Mouse (Mus musculus) layer of hippocampus, adult 18-20 months (tissue): ENCODE measurements around the gene Cubn. TPM values are rescaled to one million over a fixed set of nuclear protein-coding genes. Genes with fewer than 3 reads are reported as not detected.

Source experiments
- DNase-seq, 2 experiments: peaks; one replicate each; pipeline ENCODE4 v3.0.0; 2022; ENCODE audit warnings: low spot score in 2 of 2
- long read RNA-seq: library from polyadenylated mRNA; stranded (forward); transcript quantifications from one replicate; pipeline ENCODE4 v2.0.0, GENCODE M21; 2021
- total RNA-seq, 2 experiments: library from RNA; stranded (reverse); gene quantifications; 2 replicates each; pipeline ENCODE4 v1.2.3; 2021

Gene Cubn
- under 1 TPM; 0.10 to 0.15 TPM for total RNA-seq
- long read RNA-seq, result 0 reads

DNA sequence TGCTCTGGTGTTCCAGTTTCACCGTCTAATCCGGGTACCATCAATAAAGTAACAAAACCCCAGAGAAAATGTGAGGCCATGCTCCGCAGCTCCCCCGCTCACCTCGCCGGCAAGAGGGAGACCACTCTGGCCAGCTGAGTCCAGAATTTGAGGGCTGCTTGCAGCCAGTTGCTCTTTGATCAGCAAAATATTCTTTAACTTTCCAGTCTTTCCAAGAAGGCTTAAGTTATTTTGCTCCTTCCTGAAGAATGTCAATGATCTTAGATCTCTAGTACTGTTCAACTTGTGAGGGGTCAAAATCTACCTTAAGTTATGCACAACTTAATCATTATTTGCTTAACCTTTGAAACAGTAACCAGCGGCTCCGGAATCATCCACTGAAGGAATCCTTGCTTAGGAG, at the start of gene Cubn:
Cubn (minus strand) TSS at position 80 of the 400 bp plus-strand sequence.
- DNase-seq, result no peak

DNA sequence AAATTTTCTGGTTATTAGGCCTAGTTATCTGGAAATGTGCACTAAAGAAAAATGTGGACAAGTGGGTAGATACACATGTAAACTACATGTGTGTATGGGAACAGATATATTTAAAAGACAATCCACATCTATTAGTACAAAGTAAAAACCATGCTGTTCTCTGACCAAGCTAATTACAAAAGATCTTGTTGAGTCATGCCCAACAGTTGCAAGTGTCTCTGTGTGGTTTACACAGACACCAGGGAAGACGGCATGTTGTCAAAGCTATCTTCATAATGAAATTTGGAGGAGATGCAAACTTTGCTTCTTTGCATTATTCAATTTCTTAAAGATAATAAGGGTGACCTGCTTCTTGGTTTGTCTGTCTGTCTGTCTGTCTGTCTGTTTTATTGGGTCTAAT, 48.2 kb upstream of the Cubn start:
- no peak for DNase-seq

GRCm38 (mm10) chr2:13538704-13539377, 47.2 kb upstream of the Cubn start:
- no peak for DNase-seq

GRCm38 (mm10) chr2:13538258-13538657, 46.6 kb upstream of the Cubn start:
- no peak for DNase-seq

- no peak for DNase-seq
Observed at GRCm38 (mm10) chr2:13537733-13538132, 46.1 kb upstream of the Cubn start.

GRCm38 (mm10) chr2:13536747-13537146, 45.1 kb upstream of the Cubn start:
- no peak for DNase-seq

DNA sequence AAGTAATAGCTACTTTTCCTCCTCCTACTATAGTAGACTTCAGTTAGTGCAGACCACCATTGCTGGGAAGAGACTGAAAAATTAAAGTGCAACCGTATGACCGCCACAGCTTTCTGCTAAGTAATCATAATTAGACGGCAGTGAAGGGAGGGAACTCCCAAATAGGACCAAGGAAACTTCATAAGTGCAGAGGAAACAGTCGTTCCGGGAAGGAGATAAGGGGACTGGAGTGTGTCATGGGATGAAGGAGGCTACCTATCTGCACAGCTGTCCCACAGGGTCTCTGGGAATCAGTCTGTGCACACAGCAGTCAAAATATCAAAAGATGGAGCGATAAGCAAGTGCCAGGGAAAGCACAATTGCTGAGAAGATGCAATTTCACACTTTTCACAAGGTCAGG, 39.0 kb upstream of the Cubn start:
- no peak for DNase-seq

DNA sequence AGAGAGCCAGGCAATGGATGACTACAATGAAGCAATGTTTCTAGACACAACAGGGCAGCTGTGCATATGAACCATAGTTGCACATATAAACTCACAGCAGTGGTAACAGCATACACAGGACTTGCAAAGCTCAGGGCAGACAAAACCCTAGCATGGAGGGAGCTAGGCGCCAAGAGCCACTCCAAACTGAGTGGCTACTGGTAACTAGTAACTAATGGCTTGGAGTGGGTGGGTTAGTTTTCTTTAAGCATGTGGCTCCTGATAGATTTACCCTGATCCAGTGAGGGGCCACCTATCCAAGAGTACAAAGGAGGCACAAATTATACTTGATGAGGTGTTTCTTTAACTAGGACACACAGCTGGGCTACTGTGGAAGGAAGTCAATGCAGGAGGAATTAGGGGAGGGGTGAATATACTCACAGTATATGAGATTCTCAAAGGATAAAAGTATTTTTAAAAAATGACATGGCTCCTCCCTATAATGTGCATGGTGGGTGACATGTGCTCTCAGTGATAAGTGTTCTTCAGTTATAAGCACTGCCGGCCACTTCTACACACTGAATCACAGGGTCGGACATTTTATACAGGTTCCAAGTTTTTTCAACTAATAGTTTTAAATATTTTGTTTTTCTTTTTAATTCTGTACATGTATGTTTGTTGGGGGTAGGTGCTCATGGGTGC, 37.8 kb upstream of the Cubn start:
- no peak for DNase-seq

- no peak for DNase-seq
Observed at GRCm38 (mm10) chr2:13527531-13527930, 35.9 kb upstream of the Cubn start.

DNA sequence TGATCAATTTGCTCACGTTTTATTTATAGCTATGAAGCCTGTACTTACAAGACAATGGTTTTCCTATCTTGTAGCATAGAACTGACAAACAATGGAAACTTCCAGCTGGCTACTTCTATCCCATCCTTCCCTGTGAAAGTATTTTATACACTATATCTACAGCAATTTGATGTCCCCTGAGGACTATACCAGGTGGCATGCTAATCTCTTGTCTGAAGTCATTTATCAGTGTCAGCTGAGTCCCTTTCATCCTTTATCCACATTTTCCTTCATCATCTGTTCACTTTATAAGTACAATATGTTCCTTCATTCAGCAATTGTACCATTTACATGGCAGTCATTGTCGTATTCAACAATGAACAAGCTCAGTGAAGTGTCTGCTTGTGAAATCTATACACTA, 35.5 kb upstream of the Cubn start:
- no peak for DNase-seq

DNA sequence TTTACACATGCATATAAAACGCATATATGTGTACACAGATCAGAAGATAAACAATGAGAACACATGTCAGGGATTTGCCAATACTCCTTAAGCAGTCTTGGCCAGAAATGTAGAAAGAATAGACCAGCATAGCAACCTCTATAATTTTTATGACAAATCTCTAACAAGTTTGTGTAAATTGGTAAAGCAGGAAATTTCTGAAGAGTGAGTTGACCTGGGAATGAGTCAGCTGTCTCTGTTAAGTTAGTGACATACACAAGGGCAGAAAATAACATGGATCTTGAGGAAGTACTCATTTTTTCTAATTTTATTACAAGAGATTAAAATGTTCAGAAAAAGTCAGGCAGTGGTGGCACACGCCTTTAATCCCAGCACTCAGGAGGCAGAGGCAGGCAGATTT, 34.6 kb upstream of the Cubn start:
- DNase-seq, result no peak

- peak; percentile 58 to 88 for DNase-seq
Observed at GRCm38 (mm10) chr2:13523540-13524456, 32.2 kb upstream of the Cubn start.

- DNase-seq, result peak in 1 of 2 experiments; percentile 28
Observed at GRCm38 (mm10) chr2:13522106-13522505, 30.5 kb upstream of the Cubn start.

DNA sequence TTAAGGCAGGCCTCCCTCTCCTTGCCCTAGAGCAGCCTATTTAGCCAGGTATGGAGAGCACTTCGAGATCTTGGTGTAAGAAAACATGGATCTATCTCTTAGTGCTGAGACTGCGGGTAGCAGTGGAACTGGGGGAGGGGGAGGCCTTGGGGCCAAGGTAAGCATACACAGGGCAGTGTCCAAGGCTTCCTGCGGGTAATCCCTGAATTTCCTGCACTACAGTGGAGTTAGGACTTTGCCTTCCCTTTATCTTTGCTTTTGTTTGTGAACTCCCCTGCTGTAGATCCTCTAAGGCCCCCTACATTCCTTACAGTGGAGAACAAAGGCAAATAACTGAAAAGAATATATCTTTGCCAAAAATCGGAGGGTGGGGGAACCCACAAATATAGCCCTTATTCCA, 23.3 kb upstream of the Cubn start:
- no peak for DNase-seq

DNA sequence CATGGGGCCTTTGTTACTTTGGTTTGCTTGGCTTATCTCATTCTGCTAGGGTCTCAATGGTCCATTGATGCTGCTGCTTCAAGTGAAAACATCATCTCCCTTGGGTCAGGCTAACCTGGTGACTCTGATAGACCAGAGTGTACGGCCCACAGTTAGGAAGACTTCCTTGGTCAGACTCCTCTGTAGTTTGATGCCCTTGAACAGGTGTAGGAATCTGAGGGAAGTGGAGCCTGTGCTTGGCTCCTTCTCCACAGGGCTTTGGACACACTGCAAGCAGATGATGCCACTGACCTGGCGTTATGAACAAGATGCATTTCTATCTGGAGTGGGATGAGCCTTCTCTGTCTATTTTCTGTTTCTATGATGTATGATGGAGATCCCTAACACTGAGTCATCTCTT, 11.1 kb upstream of the Cubn start:
- DNase-seq, result no peak

GRCm38 (mm10) chr2:13501553-13501952, 9.9 kb upstream of the Cubn start:
- DNase-seq, result no peak

DNA sequence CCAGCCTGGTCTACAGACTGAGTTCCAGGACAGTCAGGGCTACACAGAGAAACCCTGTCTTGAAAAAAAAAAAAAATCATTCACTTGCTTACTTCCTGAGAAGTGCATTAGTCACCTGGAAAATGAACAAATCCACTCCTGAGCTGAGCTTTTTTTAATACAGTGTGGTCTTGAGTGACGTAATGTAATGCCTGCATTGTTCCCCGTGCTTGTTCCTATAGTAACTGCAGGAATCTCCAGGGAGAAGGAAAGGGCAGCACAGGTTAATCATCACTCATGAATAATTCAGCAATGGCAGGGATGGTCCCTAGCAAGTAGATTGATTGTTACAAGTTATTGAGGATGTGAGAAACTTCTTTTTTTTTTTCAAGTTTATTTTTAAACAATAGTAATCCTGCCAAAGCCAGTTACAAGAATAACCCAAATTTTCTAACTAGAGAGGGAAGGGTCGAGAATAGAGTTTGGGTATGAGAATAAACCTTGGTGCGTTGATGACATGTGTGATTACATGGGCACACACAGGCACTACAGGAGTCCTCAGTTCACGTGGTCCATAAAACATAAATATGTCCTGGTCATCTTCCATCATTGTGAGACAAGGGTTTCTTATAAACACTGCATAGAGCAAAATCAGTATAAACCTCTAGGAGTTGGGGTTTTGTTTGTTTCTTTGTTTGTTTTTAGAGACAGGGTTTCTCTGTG, 8.8 kb upstream of the Cubn start:
- DNase-seq, result no peak

DNA sequence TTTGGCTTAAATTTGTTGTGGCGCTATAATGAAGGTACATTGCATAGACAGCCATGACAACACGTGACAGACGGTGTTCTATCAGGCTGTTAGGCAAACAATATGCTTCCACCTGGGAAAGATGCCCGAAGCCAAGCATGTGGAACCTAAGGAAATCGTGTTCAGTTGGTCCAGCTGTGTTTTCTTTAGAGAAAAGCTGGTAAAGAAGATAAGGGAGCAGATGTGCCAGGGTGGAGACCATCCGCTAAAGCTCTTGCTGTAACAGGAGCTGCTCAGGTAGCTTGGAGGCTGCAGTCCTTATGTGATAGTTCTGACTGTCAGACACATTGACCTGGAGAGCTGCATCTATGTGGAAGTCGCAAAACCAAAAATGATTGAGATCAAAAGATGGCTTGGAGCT, 7.6 kb upstream of the Cubn start:
- no peak for DNase-seq

- DNase-seq, result no peak
Observed at GRCm38 (mm10) chr2:13496087-13496486, 4.5 kb upstream of the Cubn start.

GRCm38 (mm10) chr2:13492927-13493326, 1.3 kb upstream of the Cubn start:
- no peak for DNase-seq

DNA sequence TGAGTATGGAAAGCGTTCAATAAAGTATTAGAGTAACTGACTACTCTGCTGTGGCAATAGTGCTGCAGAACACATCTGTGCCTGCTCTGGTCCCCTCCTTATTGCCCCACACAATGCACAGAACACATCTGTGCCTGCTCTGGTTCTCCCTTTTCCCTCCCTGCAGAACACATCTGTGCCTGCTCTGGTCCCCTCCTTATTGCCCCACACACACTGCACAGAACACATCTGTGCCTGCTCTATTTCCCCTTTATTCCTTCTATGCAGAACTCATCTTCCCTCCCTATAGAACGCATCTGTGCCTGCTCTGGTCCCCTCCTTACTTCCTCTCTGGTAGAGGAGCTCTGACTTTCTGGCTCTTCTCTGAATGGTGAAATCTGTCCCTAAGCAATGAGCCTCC, 1.1 kb downstream of the Cubn start:
- no peak for DNase-seq
